Mouse (Mus musculus) gastrocnemius, adult 18-20 months (tissue): ENCODE measurements around the gene Cdk5rap2. TPM values are rescaled to one million over a fixed set of nuclear protein-coding genes. Genes with fewer than 3 reads are reported as not detected.

Source experiments
- total RNA-seq, 2 experiments: library from RNA; stranded (reverse); gene quantifications; 2 replicates each; pipeline ENCODE4 v1.2.3; 2021

Cdk5rap2 gene
- total RNA-seq, 2 experiments from 2014 or later, result 7.0 to 7.4 TPM

Other genes with a start within 250 kb of the Cdk5rap2 start
- gene Megf9, start 124.6 kb upstream of the Cdk5rap2 start, total RNA-seq, result 1 to 10 TPM; 2.3 to 3.6 TPM